Mouse (Mus musculus): ENCODE results near the gene Sdsl.

DNA sequence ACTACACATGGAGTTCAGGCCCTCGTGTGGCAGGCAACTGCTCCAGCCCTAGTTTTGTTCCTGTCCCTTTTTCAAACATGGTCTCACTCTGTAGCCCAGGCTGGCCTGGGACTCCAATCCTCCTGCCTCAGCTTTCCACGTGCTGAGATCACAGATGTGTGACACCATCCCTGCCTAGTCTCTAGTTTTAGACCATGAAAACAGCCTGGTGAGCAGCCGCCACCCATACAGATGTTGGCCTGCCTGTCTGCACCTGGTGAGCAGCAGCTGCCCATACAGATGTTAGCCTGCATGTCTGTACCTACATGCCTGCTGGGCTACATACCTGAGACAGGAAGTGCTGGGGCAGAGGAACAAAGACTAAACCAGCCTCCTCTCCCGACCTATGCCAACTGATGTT lies 26.6 kb upstream of the Sdsl start:
- no peak for TF ChIP-seq CTCF (IDR thresholded peaks at IDR 0.05; ENCODE audit: low read depth, low read length)
- TF ChIP-seq POLR2A (IDR thresholded peaks at IDR 0.05; ENCODE audit: borderline replicate concordance, low read depth, low read length), result no peak

All from bone marrow macrophage, adult 2 months (primary cell).